Comparison of ENCODE assay signal across 13 mouse cellular contexts in genomic region chr2:118806860-118807259, GRCm38 (mm10). TPM values are rescaled to one million over a fixed set of nuclear protein-coding genes. Genes with fewer than 3 reads are reported as not detected.
DNase-seq lines count a peak whose midpoint lies in the region; ATAC-seq and TF ChIP-seq lines count a peak whose summit lies in the region.
"Had no signal": no experiment of that assay in that cellular context is flagged by ENCODE, and none has a peak within 500 bp of the region (broad histone marks: within the 10 kb centered on the region; RNA-seq: fewer than 3 reads in every experiment).

No protein-coding gene starts in this region.

- TF ChIP-seq CTCF in lung, adult 2 months (IDR thresholded peaks at IDR 0.05; ENCODE audit: insufficient read depth, low read length): no peak

- intact Hi-C loops in left cerebral cortex, postnatal 14 days (cut with DNase I): no loop called here

- H3K4me1 ChIP-seq in lung, adult 2 months (ENCODE audit: control insufficient read depth, insufficient read depth, low read length): peaks cover 4% of the 10 kb centered on the region; the same call in 1 of the 2 replicates
- H3K4me1 ChIP-seq: embryonic facial prominence, embryonic 12.5 days; midbrain, embryonic 12.5 days had no signal

- TF ChIP-seq POLR2A in lung, adult 2 months (IDR thresholded peaks at IDR 0.05; ENCODE audit: borderline replicate concordance, extremely low read depth, low read depth, low read length): no peak

- DNase-seq in adrenal gland, adult 2 months: peak; percentile 46
- DNase-seq in adrenal gland, postnatal 4 days (ENCODE audit: low spot score in 2 of 2): no peak
- peak; percentile 46 for DNase-seq in lung, postnatal 10 days
- no peak for DNase-seq in lung, adult 2 months
- DNase-seq in heart, adult 8-10 months (ENCODE audit: low spot score): peak; percentile 63
- no peak for DNase-seq in left cerebral cortex, postnatal 14 days (ENCODE audit: low spot score in 2 of 2)

- peak; percentile 72 for ATAC-seq in megakaryocyte-erythroid progenitor cell, adult 5-6 weeks (replicated peaks; ENCODE audit: low FRiP score, low TSS enrichment, poor library complexity, severe bottlenecking)
- no peak for ATAC-seq in inflammation-experienced regulatory T-cells, adult 6 months

- 54% methylated on average over 4 of the region's 4 CpGs for WGBS in lung, adult 2 months

- H3K4me3 ChIP-seq in lung, adult 2 months (replicated peaks; ENCODE audit: extremely low read depth, low read depth, low read length): no peak overlapping the region
- H3K4me3 ChIP-seq: embryonic facial prominence, embryonic 12.5 days; layer of hippocampus, adult 2 months; midbrain, embryonic 12.5 days had no signal

RNA-seq across cellular contexts. Expression of gene Knstrn, which starts 6.9 kb away (rescaled TPM):
- total RNA-seq in adrenal gland, adult 2 months (2021): 1 to 10 TPM; 1.8 to 2.1 TPM
- polyA plus RNA-seq in adrenal gland, adult 2 months (2012; rRNA removed): 0.26 and 0.65 TPM in 2 replicates
- 10 to 100 TPM; 28.0 to 28.8 TPM for total RNA-seq in adrenal gland, postnatal 4 days (2021)
- polyA plus RNA-seq in lung, adult 2 months (2012; rRNA removed): 0.70 and 1.0 TPM in 2 replicates
- total RNA-seq in heart, adult 8-10 months (2022): 1 to 10 TPM in 2 of 4 experiments, under 1 TPM in 2; 0.22 to 1.1 (median 0.79) TPM
- total RNA-seq in megakaryocyte-erythroid progenitor cell, adult 5-6 weeks (2014; fragmentation: Nextera tagmentation): 22.4 and 38.8 TPM in 2 replicates
- total RNA-seq in megakaryocyte-erythroid progenitor cell, adult 5-6 weeks (2017): 59.1 and 104 TPM in 2 replicates
- 10 to 100 TPM; 11.9 to 73.4 (median 13.7) TPM for polyA plus RNA-seq in inflammation-experienced regulatory T-cells, adult 6 months (2017; shearing (Covaris generic))
- total RNA-seq in left cerebral cortex, postnatal 14 days (2021): 1 to 10 TPM; 2.5 to 2.6 TPM

RNA-seq across cellular contexts. Expression of gene Disp2, which starts 27.3 kb away (rescaled TPM):
- total RNA-seq in adrenal gland, adult 2 months (2021): 10 to 100 TPM; 27.0 to 38.5 TPM
- 25.9 and 27.7 TPM in 2 replicates for polyA plus RNA-seq in adrenal gland, adult 2 months (2012; rRNA removed)
- 10 to 100 TPM; 53.4 to 54.0 TPM for total RNA-seq in adrenal gland, postnatal 4 days (2021)
- polyA plus RNA-seq in lung, adult 2 months (2012; rRNA removed): 5.8 and 9.2 TPM in 2 replicates
- under 1 TPM in 3 of 4 experiments, not detected in 1; 0.09 to 0.14 (median 0.09) TPM for total RNA-seq in heart, adult 8-10 months (2022)
- not detected in 2 replicates for total RNA-seq in megakaryocyte-erythroid progenitor cell, adult 5-6 weeks (2014; fragmentation: Nextera tagmentation)
- total RNA-seq in megakaryocyte-erythroid progenitor cell, adult 5-6 weeks (2017): not detected in 2 replicates
- not detected for polyA plus RNA-seq in inflammation-experienced regulatory T-cells, adult 6 months (2017; shearing (Covaris generic))
- total RNA-seq in left cerebral cortex, postnatal 14 days (2021): 100 to 1,000 TPM; 196 to 205 TPM

RNA-seq across cellular contexts. Expression of gene Phgr1, which starts 34.3 kb away (rescaled TPM):
- total RNA-seq in adrenal gland, adult 2 months (2021): not detected
- polyA plus RNA-seq in adrenal gland, adult 2 months (2012; rRNA removed): 0.83 TPM in 1 of 2 replicates, not detected in the other
- not detected for total RNA-seq in adrenal gland, postnatal 4 days (2021)
- 2.2 and 70.4 TPM in 2 replicates for polyA plus RNA-seq in lung, adult 2 months (2012; rRNA removed)
- total RNA-seq in heart, adult 8-10 months (2022): not detected
- total RNA-seq in megakaryocyte-erythroid progenitor cell, adult 5-6 weeks (2014; fragmentation: Nextera tagmentation): not detected in 2 replicates
- not detected in 2 replicates for total RNA-seq in megakaryocyte-erythroid progenitor cell, adult 5-6 weeks (2017)
- not detected for polyA plus RNA-seq in inflammation-experienced regulatory T-cells, adult 6 months (2017; shearing (Covaris generic))
- not detected for total RNA-seq in left cerebral cortex, postnatal 14 days (2021)
- total RNA-seq: G1E; layer of hippocampus, adult 2 months had no signal
- polyA plus RNA-seq: embryonic facial prominence, embryonic 12.5 days; G1E; limb, embryonic 11.5 days; midbrain, embryonic 12.5 days had no signal

RNA-seq across cellular contexts. Expression of gene Ccdc9b, which starts 44.4 kb away (rescaled TPM):
- total RNA-seq in adrenal gland, adult 2 months (2021): 10 to 100 TPM in 1 of 2 experiments, 1 to 10 TPM in 1; 3.3 to 13.9 TPM
- polyA plus RNA-seq in adrenal gland, adult 2 months (2012; rRNA removed): 4.0 and 5.3 TPM in 2 replicates
- total RNA-seq in adrenal gland, postnatal 4 days (2021): 1 to 10 TPM; 6.1 to 6.9 TPM
- polyA plus RNA-seq in lung, adult 2 months (2012; rRNA removed): 20.8 and 27.6 TPM in 2 replicates
- total RNA-seq in heart, adult 8-10 months (2022): 10 to 100 TPM; 24.6 to 38.6 (median 29.6) TPM
- total RNA-seq in megakaryocyte-erythroid progenitor cell, adult 5-6 weeks (2014; fragmentation: Nextera tagmentation): 0.27 and 1.5 TPM in 2 replicates
- 0.09 and 1.3 TPM in 2 replicates for total RNA-seq in megakaryocyte-erythroid progenitor cell, adult 5-6 weeks (2017)
- polyA plus RNA-seq in inflammation-experienced regulatory T-cells, adult 6 months (2017; shearing (Covaris generic)): under 1 TPM in 2 of 3 experiments, not detected in 1; 0.16 to 0.30 TPM
- 1 to 10 TPM; 3.1 to 3.3 TPM for total RNA-seq in left cerebral cortex, postnatal 14 days (2021)
- polyA plus RNA-seq: G1E had no signal

RNA-seq across cellular contexts. Expression of gene Ivd, which starts 54.9 kb away (rescaled TPM):
- total RNA-seq in adrenal gland, adult 2 months (2021): 100 to 1,000 TPM; 245 to 355 TPM
- polyA plus RNA-seq in adrenal gland, adult 2 months (2012; rRNA removed): 205 and 242 TPM in 2 replicates
- 100 to 1,000 TPM; 166 to 176 TPM for total RNA-seq in adrenal gland, postnatal 4 days (2021)
- polyA plus RNA-seq in lung, adult 2 months (2012; rRNA removed): 56.4 and 77.5 TPM in 2 replicates
- 100 to 1,000 TPM; 383 to 490 (median 481) TPM for total RNA-seq in heart, adult 8-10 months (2022)
- total RNA-seq in megakaryocyte-erythroid progenitor cell, adult 5-6 weeks (2014; fragmentation: Nextera tagmentation): 17.9 and 24.0 TPM in 2 replicates
- 15.7 and 30.3 TPM in 2 replicates for total RNA-seq in megakaryocyte-erythroid progenitor cell, adult 5-6 weeks (2017)
- 10 to 100 TPM; 33.1 to 71.6 (median 60.8) TPM for polyA plus RNA-seq in inflammation-experienced regulatory T-cells, adult 6 months (2017; shearing (Covaris generic))
- total RNA-seq in left cerebral cortex, postnatal 14 days (2021): 10 to 100 TPM; 68.4 to 69.9 TPM

Comparison
In these comparisons a context has a peak if more than half of its experiments do, and no peak if none do; other contexts are left out.
1. DNase-seq: peak in adrenal gland, adult 2 months (single experiment), lung, postnatal 10 days (single experiment) and heart, adult 8-10 months (single experiment); none in adrenal gland, postnatal 4 days (0 of 2), lung, adult 2 months (single experiment) and left cerebral cortex, postnatal 14 days (0 of 2).
2. RNA of gene Knstrn, which starts 6.9 kb away (total RNA-seq): 22.4 to 104 TPM in megakaryocyte-erythroid progenitor cell, adult 5-6 weeks and 28.0 to 28.8 TPM in adrenal gland, postnatal 4 days; 2.5 to 2.6 TPM in left cerebral cortex, postnatal 14 days, 1.8 to 2.1 TPM in adrenal gland, adult 2 months and 0.22 to 1.1 TPM in heart, adult 8-10 months; every median in the first group is over 4 times any median in the second.
3. RNA of gene Disp2, which starts 27.3 kb away (total RNA-seq): 196 to 205 TPM in left cerebral cortex, postnatal 14 days, 53.4 to 54.0 TPM in adrenal gland, postnatal 4 days and 27.0 to 38.5 TPM in adrenal gland, adult 2 months; 0.09 to 0.14 TPM in heart, adult 8-10 months and not detected in megakaryocyte-erythroid progenitor cell, adult 5-6 weeks; every median in the first group is over 10 times any median in the second.